Mouse (Mus musculus) spleen, postnatal 10 days (tissue): ENCODE measurements around the gene Sept11.

Source experiments
- DNase-seq, 2 experiments: peaks; one replicate each; pipeline ENCODE4 v3.0.0; 2021 to 2022; ENCODE audit warnings: low spot score in 2 of 2

Sept11 gene

GRCm38 (mm10) chr5:93174675-93175074, 81.4 kb downstream of the Sept11 start:
- peak in 1 of 2 experiments; percentile 5 for DNase-seq

GRCm38 (mm10) chr5:93178616-93179015, 85.4 kb downstream of the Sept11 start:
- no peak for DNase-seq

GRCm38 (mm10) chr5:93180252-93180651, 87.0 kb downstream of the Sept11 start:
- no peak for DNase-seq

- no peak for DNase-seq
These were observed 90.1 kb downstream of the Sept11 start for GRCm38 (mm10) chr5:93183311-93183710.

- no peak for DNase-seq
These were observed 91.3 kb downstream of the Sept11 start for GRCm38 (mm10) chr5:93184548-93184947.

- DNase-seq, result no peak
These were observed 96.4 kb downstream of the Sept11 start for GRCm38 (mm10) chr5:93189607-93190006.

- DNase-seq, result no peak
These were observed 97.2 kb downstream of the Sept11 start for GRCm38 (mm10) chr5:93190428-93190827.

GRCm38 (mm10) chr5:93198232-93198631, 105.0 kb downstream of the Sept11 start:
- DNase-seq, result no peak

- no peak for DNase-seq
These were observed 107.9 kb downstream of the Sept11 start for GRCm38 (mm10) chr5:93201181-93201580.

- peak; percentile 74 to 77 for DNase-seq
These were observed 112.3 kb downstream of the Sept11 start for GRCm38 (mm10) chr5:93205371-93206108.

- peak; percentile 94 to 96 for DNase-seq
These were observed 113.1 kb downstream of the Sept11 start, which contains the start of the genes Ccni and 2010109A12Rik for GRCm38 (mm10) chr5:93206109-93207005. Gene Ccni (minus strand): TSS chr5:93206495. Gene 2010109A12Rik (plus strand): TSS chr5:93206518.

- DNase-seq, result peak in 1 of 2 experiments; percentile 59
These were observed 113.7 kb downstream of the Sept11 start for GRCm38 (mm10) chr5:93207006-93207348.

GRCm38 (mm10) chr5:93207555-93207954, 114.3 kb downstream of the Sept11 start:
- no peak for DNase-seq

GRCm38 (mm10) chr5:93218375-93218774, 125.1 kb downstream of the Sept11 start:
- DNase-seq, result no peak

- no peak for DNase-seq
These were observed 128.4 kb downstream of the Sept11 start for GRCm38 (mm10) chr5:93221661-93222060.

GRCm38 (mm10) chr5:93224549-93224948, 131.3 kb downstream of the Sept11 start:
- DNase-seq, result no peak
